Mouse (Mus musculus) olfactory bulb, adult 2 months (tissue): ENCODE measurements at regions not wholly inside any gene's neighbourhood (a gene's known extent, or its start where the extent isn't known, plus 50 kb on each side); places are given as distances from the start of the nearest gene placed in this dataset.

ENCODE experiments used
- H3K27ac ChIP-seq: fragments of 200-500 bp; 2 replicates; pipeline ENCODE4 v1.5.1; 2012; ENCODE audit warnings: low read depth, low read length; ENCODE audit not compliant: insufficient read depth
- H3K4me1 ChIP-seq: fragments of 200-500 bp; 2 replicates; pipeline ENCODE4 v1.6.1; 2012; ENCODE audit warnings: low read length; ENCODE audit not compliant: control insufficient read depth, insufficient read depth
- H3K4me3 ChIP-seq: fragments of 200-500 bp; 2 replicates; pipeline ENCODE4 v1.5.1; 2012; ENCODE audit warnings: mild to moderate bottlenecking, low read depth, low read length, moderate library complexity; ENCODE audit not compliant: insufficient read depth
- CTCF ChIP-seq: fragments of 200-500 bp; IDR thresholded peaks from 2 replicates; pipeline ENCODE4 v1.5.1; 2012; ENCODE audit warnings: low read depth, mild to moderate bottlenecking, low read length, moderate library complexity; ENCODE audit not compliant: insufficient read depth
- POLR2A ChIP-seq: fragments of 200-500 bp; IDR thresholded peaks from 2 replicates; pipeline ENCODE4 v1.6.1; 2012; ENCODE audit warnings: mild to moderate bottlenecking, low read depth, low read length, moderate library complexity; ENCODE audit not compliant: insufficient read depth
- WGBS: fragments of 180-500 bp; shearing (Covaris S2); methylation state at CpG from one replicate; pipeline ENCODE4 v1.1.7; 2018; 5-methylcytosine and 5-hydroxymethylcytosine counted together

- TF ChIP-seq POLR2A (no peak), CTCF (no peak)
- Histone ChIP-seq H3K4me1 (no peaks in the 10 kb centered on the region), H3K27ac (no peak overlapping the region), H3K4me3 (no peak overlapping the region)
- WGBS, result 76% methylated on average over 9 of the region's 9 CpGs
Measured at GRCm38 (mm10) chr8:91976900-91977585, 175.2 kb upstream of the Irx3 start.

DNA sequence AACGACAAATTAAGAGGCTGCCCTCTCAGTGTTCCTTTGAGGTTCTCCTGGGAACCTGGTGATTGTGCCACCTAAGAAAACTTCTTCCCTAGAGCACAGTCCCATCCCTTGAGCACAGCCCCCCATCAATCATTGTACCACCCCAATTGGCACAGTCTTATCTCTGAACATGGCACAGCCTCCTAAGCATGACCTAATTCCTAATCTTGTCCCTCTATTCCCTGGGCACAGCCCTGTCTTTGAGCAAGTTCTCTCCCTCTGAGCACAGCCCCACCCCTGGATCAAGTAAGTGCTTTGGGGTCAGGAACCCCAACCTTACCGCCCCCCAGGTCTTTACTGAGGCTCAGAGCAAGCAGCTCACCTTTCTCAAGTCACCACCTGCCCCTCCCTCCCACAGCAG is 173.6 kb upstream of the Irx3 start:
- no peaks in the 10 kb centered on the region for H3K4me1 ChIP-seq
- H3K4me3 ChIP-seq, result no peak overlapping the region
- TF ChIP-seq CTCF (no peak), POLR2A (no peak)
- H3K27ac ChIP-seq, result no peak overlapping the region
- WGBS, result 89% methylated on average over 2 of the region's 2 CpGs

- H3K4me1 ChIP-seq, result no peaks in the 10 kb centered on the region
- no peak for TF ChIP-seq CTCF
- no peak for TF ChIP-seq POLR2A
- H3K27ac ChIP-seq, result no peak overlapping the region
- no peak overlapping the region for H3K4me3 ChIP-seq
- WGBS, result 74% methylated on average over 3 of the region's 3 CpGs
Measured at GRCm38 (mm10) chr8:91974636-91975035, 172.8 kb upstream of the Irx3 start.

DNA sequence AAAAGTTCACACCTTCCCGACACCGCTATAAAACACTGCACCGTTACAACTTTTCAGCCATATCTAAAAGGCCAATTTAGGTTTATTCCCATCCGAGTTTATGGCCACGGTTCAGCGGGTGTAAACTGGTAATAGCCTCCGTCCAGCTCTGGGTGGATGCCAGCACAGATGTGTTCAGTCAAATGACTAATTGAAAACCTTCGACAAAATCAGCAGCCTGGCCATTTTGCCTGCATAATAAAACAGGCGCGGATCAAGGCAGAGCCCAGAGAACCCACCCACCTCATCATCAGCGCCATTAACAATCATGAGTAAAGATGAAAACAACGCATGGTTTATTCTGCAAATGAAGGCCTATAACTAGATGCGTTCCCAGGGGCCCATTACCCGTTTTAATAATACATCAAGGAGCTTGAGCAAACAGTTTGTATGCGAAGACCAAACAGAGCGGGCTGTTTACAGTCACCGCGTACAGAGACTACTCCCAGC is 172.1 kb upstream of the Irx3 start:
- Histone ChIP-seq H3K4me3 (no peak overlapping the region), H3K27ac (no peak overlapping the region), H3K4me1 (no peaks in the 10 kb centered on the region)
- TF ChIP-seq CTCF, result no peak
- no peak for TF ChIP-seq POLR2A
- 43% methylated on average over 18 of the region's 18 CpGs for WGBS

DNA sequence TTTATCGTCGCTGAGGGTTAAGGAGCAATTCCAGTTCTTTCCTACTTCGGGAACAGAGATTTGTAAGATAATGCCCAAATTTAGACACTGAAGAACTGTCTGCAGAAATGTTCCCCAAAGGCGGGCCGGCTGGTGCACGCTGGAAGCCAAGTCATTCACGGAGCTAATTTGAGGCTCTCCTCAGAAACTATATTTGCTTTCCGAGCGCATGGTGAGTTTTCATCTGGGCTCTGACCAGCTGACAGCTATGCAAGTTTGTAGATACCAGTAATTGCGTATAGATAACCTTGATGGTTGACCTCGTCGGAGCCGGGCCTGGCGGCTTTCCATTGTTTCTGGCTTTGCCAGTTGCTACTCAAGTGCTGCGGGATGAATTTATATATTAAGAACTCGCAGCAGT is 165.5 kb upstream of the Irx3 start:
- WGBS, result 58% methylated on average over 16 of the region's 16 CpGs
- no peaks in the 10 kb centered on the region for H3K4me1 ChIP-seq
- H3K27ac ChIP-seq, result no peak overlapping the region
- no peak for TF ChIP-seq POLR2A
- no peak for TF ChIP-seq CTCF
- H3K4me3 ChIP-seq, result no peak overlapping the region

DNA sequence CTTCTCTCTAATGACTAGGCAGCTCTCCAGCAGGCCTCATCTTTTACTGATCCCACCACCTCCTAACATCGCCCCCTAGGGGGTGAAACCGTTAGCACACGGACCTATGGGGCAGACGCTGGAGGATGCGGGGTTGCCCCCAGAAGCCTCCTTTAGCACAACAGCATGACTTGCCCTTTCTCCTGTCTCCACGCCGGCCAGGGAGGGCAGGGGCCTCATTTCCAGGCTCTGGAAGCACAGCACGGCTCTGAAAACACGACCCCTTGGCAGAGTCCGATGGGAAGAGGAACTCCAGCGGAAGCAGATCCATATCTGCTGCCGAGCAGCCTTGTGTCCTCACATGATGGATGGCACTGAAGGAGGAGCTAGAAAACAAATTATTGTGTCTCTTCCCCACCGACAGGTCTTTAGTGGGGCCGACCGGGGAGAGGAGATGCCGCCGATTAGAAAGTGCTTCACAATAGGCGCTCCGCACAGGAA is 165.1 kb upstream of the Irx3 start:
- TF ChIP-seq POLR2A (no peak), CTCF (no peak)
- 60% methylated on average over 19 of the region's 19 CpGs for WGBS
- no peak overlapping the region for H3K27ac ChIP-seq
- no peaks in the 10 kb centered on the region for H3K4me1 ChIP-seq
- no peak overlapping the region for H3K4me3 ChIP-seq

- Histone ChIP-seq H3K4me3 (no peak overlapping the region), H3K27ac (no peak overlapping the region), H3K4me1 (no peaks in the 10 kb centered on the region)
- TF ChIP-seq CTCF, result no peak
- TF ChIP-seq POLR2A, result no peak
- WGBS, result 91% methylated on average over 5 of the region's 5 CpGs
Measured at GRCm38 (mm10) chr8:91961696-91962095, 159.8 kb upstream of the Irx3 start.

- 75% methylated on average over 6 of the region's 6 CpGs for WGBS
- TF ChIP-seq CTCF, result no peak
- no peak for TF ChIP-seq POLR2A
Measured at GRCm38 (mm10) chr8:91955170-91955569, 153.3 kb upstream of the Irx3 start.

DNA sequence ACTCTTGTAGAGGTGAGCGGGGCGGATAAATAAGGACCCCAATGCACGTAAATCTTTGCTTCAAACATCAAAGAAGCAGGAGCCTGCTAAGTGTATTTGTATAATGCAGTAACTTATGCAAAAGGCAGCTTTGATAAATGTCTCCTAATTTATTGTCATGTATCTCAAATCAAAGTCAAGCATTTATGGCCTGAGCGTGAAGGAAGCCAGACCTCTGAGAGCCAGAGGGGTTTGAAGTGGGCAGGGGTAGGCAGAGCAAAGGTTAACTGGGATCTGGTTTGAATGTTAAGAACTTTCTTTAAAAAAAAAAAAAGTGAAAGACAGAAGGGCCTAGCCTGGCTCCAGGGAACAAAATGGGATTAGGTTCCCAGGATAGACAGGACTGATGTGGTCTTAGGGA is 151.1 kb upstream of the Irx3 start:
- 97% methylated on average over 4 of the region's 4 CpGs for WGBS
- no peak overlapping the region for H3K4me3 ChIP-seq
- no peaks in the 10 kb centered on the region for H3K4me1 ChIP-seq
- no peak overlapping the region for H3K27ac ChIP-seq
- no peak for TF ChIP-seq POLR2A
- TF ChIP-seq CTCF, result no peak

More at GRCm38 (mm10) chr8:91955170-91955569, 153.3 kb upstream of the Irx3 start:
- Histone ChIP-seq H3K27ac (no peak overlapping the region), H3K4me1 (no peaks in the 10 kb centered on the region), H3K4me3 (no peak overlapping the region)

DNA sequence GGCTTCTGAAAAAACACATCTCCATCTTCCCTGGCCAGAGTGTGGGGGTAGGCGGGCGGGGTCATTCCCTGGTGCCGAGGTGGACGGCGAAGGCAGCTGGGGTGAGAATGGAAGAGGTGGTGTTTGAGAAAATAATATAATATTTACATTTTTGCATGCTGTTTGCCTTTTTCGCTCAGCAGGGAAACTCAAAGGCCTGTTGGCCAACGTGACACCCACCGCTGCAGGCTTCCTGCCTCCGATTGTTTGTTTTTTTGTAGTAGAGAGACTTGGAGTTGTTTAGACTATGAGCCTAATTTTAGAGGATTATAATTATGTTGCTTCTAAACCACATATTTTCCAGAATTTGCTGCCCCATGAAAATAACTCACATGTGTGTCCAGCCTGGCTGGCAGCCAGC is 147.2 kb upstream of the Irx3 start:
- Histone ChIP-seq H3K27ac (no peak overlapping the region), H3K4me3 (no peak overlapping the region)
- TF ChIP-seq CTCF (no peak), POLR2A (no peak)

More for the DNA sequence above, 147.2 kb upstream of the Irx3 start:
- WGBS, result 59% methylated on average over 9 of the region's 9 CpGs
- H3K4me1 ChIP-seq, result no peaks in the 10 kb centered on the region
